Mouse (Mus musculus) kidney, postnatal 10 days (tissue): ENCODE results near the gene Pdlim5.

Source experiments
- DNase-seq: peaks from one replicate; pipeline ENCODE4 v3.0.0; 2021; ENCODE audit warnings: mixed read lengths

Pdlim5 gene

DNA sequence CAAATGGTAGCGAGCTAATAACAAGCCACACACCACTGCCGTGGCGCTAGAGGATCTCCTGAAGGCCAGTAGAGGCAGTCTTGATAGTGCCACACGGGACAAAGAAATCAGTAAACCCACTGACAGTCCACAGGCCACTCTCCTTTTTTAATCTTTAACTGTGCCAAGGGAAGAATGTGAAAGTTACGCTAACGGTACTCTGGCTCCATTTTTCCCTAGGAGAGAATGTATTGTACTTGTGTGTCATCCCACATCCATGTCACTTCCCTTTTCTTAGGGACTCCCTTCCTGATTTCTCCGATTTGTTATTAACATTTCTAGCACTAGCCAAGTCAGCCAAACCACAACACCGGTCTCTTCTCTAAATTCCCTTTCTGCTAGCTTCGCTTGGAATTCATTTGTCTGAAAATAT lies 1.5 kb downstream of the Pdlim5 start:
- DNase-seq, result peak; percentile 45

DNA sequence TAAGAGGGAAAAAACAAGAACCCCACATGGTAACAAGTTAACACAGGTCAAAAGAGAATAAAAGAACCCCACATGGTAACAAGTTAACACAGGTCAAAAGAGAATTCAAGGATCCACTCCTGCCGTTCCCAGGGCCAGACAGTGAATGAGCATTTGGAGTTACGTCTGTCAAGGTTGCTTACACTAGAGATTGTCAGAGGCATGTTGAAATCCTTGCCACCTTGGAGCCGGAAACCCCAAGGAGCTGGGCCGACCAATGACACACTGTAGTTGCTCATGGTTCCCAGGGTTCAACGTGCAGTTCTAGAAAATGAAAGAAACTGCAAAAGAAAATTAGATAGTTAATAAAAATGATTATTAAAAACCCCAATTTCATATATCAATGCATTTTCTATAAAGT lies 4.0 kb downstream of the Pdlim5 start:
- no peak for DNase-seq

DNA sequence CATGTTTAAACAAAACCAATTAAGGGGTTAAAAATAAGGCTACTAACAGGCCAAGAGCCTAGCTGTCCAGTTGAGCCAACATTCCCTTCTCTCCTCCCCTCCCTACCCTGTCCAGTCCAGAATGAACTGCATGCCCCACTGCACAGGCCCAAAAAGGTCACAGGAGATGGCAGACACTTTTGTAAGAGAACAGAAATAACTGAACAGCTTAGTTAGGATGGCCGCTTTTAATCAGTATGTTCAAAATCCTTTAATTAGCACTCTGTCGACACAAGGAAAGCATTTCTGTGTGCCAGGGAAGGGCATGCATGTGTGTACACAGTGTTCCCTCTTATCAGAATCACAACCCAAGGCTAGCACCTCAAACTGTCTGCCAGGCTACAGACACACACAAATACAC lies 5.2 kb downstream of the Pdlim5 start:
- DNase-seq, result peak; percentile 45

DNA sequence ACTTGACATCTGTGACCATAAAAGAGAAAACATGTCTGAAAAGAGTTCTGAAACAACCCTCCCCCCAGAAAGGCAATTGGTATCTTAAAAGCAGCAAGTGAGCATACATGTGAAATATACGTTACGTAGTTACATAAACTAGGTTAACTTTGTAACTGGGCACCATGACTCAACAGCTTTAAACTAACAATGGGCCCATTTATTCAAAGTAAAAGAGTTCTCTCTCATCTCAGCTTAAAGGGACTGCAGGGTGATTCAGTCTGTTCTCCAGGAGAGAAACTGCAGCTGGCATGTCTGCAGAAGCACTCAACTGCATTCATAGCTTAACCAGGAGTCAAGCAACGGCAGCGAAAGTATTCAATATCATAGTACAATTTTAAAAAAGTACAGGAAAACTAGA lies 7.3 kb downstream of the Pdlim5 start:
- DNase-seq, result no peak

DNA sequence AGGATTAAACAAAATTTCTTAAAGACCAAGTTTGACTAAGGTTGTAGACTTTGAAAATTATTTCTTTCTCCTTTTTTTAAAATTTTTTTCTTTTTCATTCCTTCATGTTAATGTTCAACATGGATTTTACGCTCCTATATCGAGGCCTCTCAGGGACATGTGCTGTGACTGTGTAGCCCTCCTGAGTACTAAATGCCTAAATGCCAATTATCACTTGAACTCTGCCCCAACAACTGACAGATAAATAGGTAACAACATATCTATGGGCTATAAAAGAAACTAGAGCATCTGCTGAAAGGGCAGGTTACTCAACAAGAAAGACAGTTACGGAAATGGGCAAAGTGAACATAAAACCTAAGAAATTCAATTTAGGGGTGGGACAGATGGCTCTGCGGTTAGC lies 9.0 kb downstream of the Pdlim5 start:
- DNase-seq, result no peak

DNA sequence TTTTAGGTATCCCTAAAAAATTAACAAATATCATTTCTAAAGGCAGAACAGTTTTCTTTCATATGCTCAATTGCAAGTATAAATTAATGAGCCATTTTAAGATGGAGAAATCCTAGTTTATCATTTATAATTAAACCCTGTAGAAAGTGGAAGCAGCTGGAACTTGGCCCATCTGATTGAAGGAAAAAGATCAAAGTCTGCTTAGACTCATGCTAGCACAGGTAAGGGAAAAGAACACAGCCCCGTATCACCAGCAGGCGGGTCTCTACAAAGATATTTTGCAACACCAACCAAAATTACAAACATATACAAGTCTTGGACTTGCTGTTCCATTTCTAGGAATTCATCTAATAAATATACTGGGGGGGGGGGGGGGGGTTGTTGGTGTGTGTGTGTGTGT lies 9.8 kb downstream of the Pdlim5 start:
- DNase-seq, result peak; percentile 44

DNA sequence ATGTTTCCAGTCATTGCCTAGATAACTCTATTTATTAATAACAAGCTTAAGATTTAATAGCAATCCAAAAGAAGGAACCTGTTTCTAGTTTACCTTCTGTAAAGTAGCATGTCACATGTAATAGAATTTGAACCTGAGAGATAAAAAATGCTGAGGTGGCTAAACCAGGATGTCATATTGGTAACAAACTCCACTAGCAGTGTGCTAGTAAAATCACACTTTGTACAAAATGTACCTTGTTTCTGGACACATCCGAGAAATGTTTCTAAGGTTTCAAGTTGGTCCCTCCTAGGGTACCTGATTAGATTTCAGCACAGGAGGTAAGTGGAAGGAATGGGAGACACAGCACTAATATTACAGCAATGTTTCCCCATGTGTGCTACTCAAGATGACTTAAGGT lies 18.9 kb downstream of the Pdlim5 start:
- DNase-seq, result no peak

DNA sequence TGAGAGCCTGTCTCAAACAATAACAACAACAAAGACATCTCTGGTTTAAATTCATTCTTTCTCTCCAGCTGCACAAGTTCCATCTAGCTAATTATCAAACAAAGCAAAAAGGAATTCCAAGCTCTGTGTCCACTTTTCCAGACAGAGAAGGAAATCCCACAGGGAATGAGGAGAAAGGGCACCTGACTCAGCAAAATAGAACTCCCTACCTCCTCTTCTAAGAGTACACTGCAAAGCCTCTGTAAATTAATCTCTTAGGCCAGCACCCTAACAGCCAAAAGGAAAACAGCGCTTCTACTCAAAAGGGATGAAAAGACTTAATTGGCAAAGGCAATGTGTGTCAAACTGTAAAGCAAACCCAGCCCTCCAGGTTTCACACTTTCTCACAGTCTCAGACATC lies 20.4 kb downstream of the Pdlim5 start:
- DNase-seq, result no peak

DNA sequence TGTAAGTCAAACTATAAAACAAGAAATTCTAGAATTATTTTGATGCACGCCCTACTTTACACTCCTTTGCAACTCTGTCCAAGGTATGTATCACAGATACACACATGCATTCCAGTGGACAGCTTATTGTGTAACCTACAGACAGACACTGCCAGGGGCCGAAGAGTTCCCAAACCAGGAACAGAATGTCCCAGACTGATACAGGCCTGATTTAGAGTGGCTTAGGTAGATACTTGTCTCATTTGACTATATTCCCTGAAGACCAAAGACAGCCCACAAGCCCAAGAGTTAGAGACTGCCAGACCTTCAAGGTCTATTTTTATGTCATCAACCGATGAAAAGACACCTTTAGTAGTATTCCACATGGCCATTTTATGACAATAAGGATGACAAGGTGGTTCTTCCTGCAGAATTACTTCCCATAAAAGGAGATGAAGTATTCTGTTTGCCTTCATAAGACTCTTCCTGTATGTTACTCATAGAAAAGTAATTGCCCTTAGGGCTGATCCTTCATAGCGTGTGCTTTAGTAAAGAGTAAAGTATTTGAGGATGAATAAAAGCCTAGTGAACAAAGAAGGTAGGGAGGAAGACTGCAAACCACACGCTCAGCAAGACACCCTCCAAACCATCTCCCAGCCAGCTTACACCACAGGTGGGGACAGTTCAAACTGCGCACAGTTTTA lies 22.9 kb downstream of the Pdlim5 start:
- no peak for DNase-seq

DNA sequence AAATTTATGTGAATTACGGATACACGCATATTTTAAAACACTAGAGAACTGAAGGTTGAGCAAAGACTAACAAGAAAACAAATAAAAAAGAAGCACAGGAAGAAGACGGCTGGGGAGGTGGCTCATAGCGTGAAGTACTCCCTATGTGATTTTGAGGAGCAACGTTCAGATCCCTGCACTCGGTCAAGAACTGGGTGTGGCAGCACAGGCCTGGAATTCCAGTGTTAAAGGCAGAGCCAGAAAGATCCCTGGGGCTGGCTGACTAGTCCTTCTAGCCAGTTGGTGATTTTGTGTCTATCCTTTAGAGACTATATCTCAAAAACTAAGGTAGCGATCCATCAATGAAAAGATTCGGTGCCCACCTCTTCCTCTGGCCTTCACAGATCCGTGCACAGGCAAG lies 27.1 kb downstream of the Pdlim5 start:
- DNase-seq, result no peak

DNA sequence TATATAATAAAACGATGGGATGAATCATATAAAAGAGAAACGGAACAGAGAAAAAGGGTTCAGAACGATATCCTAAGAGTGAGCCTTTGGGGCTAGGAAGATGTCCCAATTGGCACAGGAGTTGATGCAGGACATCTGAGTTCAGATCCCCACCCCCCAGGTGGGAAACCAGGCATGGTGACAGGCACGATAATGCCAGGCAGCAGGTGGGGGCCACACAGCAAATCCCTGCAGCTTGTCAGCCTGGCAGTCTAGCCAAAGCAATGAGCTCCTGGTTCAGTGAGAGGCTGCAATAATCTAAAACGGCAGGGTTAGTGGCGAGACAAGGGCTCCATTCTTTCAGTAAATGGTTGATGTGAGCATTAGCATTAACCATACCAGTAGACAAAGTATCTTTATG lies 33.4 kb downstream of the Pdlim5 start:
- no peak for DNase-seq

DNA sequence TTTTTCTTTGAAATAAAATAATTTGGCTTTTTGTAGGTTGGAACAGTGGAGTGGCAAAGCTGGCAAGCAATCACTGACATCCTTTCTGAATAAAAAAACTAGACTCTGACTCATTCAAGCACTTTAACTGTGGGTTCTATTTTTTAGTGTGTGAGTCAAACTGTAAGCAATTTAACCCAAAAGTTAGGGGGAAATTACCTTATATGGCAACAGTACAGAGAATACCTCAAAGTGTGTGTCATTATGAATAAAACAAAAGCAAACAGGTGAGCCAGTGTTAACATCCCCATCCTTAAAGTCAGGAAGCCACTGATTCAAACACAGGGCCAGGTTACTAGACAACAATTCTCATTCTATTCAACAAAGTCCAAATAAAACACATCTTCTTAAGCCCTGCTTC lies 36.5 kb downstream of the Pdlim5 start:
- no peak for DNase-seq

DNA sequence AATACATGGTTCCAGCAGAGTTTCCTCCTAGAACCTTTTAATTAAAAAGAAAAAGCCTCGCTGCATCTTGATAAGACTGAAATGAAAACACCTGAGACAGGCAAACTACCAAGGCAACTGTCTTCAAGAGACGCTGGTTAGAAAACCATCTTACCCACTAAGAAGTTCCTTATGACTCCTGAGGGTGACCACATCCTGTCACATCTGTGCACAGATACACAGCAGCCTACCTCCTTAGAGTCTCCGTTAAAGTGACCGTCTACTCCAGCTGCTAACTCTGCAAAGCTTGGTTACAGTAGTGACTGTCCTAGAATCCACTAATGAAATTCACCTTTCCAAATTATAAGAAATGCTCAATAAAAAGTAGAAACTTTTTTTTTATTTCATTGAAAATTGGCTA lies 38.8 kb downstream of the Pdlim5 start:
- DNase-seq, result no peak

DNA sequence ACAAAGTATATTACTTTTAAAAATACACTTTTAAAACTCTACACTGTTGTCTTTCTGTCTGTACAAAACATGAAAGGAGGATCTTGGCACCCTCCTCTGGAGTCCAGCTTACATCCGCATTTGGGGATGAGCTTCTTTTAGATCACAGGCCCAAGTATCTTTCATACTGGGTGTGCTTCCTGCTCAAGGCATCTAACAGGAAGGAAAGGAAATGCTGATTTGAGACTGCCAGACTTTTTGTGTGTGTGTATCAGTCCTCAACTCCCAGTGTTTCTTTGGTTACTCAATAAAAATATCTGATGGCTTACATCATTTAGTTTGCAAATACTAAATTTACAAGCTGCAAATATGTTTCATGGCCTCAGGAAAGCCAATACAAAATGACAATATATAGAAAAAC lies 42.3 kb downstream of the Pdlim5 start:
- DNase-seq, result no peak

DNA sequence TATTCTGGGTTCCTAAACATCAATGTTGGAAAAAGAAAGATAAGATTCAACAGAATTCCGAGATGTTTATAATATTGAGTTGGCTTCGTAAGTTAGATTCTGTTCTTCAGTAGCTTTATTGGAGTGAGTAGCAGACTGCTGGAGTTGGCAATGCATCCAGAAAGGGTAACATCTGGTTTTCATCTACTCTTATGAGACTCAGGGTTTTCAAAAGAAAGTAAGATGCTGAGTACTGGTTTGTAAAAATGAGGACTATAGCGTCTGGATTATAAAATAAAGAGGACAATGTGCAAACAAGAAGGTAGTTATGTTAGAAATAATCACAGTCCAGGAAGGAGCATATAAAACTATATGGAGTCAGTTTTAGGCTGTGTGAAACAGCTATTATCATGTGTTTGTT lies 45.0 kb downstream of the Pdlim5 start:
- DNase-seq, result no peak

DNA sequence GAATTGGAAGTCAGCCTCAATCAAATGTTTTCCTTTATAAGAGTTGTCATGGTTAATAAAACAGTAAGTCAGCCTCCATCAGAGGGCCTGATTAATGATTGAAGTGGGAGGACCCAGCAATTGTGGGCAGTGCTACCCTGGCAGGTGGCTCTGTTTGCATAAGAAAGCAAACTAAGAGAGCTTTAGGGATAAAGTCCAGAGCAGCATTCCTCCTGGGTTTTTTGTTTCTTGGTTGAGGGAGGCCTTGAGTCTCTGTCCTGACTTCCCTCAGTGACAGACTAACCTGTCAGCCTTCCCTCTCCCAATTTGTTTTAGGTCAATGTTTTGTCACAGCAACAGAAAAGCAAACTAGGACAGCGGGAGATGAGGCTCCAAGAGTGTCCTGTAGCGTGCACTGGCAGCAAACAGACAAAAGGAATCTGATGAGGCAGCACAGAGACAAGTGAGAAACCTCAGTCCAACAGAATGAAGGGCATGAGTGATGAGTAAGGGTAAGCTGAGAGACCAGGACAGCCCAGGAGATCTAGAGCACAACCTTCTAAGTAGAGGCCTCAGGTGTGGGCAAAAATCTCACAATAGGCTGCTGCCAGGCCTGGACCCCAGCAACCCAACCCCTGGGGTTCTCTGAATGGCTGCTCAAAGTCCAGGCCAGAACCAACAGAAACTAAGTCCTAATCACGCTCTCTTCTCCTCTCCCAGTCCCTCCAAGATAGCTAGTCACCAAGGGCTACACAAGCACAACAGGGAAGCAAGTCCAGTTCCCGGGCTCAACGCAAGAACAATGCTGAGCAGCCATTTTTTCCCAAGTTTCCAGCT lies 46.5 kb downstream of the Pdlim5 start:
- DNase-seq, result peak; percentile 33

DNA sequence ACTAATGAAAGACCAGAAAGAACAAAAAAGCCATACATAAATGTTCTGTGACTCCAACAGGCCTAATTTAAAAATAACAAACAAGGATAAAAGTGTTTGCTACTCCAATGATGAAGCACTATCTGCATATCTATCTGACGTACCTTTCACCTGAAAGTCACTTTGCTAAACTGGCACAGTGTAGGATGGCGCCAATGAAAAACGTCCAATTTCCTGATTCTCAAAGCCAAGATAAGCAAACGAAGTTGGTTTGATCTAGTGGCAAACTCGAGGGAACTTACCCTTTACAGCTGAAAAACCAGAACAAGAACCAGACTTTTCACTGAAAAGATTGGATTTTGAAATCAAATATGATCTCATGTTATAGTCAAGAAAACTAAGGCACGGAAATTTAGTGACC lies 49.2 kb downstream of the Pdlim5 start:
- DNase-seq, result no peak

DNA sequence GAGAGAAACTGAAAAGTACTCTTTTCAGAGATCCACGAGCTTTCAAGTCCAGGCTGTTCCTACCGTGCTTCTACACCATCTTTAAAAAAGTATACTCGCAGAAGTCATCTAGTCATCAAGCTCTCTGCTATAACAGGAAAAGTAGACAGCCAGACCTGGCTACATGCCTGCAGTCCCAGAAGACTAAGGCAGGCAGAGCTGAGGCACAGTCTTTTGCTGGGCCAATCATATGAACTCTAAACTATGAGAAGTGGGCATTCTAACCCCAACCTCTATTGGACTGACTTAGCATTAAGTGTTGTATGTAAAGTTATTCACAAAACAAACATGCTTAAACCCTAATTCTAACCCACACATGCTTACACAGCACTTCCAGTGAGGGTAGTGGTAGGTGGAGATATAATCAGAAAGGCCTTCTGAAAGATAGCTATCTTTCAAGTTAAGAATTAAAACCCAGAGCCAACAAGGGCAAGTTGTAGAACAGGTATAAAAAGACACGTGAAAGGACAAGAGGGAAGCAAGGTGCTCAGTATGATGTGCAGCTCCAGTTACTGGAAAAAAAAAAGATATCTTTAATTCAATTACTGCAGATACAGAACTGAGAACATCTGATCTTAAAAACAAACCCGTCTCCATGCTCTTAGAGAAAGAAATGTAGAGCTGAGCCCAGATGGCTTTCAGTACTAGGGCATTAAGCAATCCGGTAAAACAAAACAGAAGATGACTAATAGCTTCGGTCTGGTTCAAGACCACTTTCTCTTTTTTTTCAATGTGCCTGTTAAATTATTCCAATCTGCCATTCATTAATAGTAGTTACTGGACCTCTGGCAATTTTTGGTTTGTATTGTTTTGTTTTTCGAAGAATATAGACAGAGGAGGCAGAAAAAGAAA lies 50.0 kb downstream of the Pdlim5 start:
- peak; percentile 21 for DNase-seq

DNA sequence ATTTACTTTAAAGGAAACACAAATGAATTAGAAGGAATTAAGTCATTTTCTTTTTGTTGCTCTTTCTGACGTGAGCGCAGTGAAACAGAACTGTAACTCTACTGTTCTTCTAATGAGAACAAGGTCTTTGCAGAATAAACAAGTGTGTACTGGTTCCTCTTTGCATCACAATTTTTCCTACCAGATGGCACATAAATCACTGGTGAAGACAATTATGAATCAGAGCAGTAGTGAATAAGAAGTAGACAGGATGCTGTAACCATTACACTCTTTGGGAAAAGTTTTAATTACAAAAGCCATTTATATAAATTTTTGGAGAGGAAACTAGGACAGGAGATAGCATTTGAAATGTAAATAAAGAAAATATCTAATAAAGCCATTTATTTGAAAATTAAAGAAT lies 51.7 kb downstream of the Pdlim5 start:
- DNase-seq, result no peak

DNA sequence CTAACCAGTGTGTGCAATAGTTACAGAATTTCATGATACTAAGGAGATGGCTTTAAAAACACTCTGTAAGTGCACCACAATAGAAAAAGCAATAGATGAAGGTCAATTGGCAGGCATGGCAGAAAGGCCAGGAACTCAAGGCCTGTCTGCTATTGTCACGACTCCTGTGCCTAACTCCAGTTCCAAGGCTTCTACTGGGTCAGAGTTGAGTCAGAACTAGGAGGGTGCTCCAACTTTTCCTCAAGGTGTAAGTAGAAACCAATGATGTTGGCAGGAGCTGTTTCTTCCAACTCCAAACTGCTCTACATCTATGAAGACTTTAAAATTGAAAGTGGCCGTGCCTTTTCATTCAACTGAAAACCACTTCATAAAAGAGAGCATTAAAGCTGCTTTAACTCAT lies 54.8 kb downstream of the Pdlim5 start:
- no peak for DNase-seq

DNA sequence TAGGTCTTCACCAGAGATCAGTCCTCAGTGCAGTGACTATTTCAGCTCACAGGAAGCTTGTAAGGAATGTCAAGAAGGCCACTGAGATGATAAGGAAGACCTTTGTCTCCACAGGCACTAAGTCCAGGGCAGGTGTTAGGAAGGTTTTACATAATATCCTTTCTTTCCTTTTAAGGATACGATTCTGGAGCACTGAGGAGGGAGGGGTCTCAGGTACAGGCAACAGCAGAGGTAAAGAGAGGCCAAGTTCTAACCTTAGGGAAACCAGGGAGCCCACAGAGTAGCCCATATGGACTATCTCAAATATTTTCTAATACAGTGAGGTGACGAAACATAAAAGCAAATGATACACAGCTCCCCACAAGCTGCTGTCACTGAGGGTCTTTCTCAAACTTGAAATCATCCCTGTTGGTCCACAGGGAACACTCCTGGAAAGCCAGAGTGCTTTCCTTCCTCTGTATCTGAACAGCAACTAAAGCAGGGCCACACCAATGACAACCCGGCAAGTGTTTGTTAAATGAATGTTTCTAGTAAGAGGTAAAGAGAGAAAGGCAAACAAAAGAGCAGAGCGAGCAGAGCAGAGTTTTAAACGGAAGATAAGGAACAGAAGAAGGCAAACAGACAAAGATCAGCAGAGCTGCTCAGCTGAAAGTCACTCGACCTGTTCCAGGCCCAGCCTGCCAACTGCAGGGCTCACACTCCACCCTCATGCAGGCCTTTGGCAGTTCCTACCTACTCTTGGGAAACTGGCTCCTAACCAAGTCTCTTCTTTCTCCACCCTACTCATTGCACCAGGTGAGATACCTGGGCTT lies 55.9 kb downstream of the Pdlim5 start:
- peak; percentile 13 for DNase-seq

DNA sequence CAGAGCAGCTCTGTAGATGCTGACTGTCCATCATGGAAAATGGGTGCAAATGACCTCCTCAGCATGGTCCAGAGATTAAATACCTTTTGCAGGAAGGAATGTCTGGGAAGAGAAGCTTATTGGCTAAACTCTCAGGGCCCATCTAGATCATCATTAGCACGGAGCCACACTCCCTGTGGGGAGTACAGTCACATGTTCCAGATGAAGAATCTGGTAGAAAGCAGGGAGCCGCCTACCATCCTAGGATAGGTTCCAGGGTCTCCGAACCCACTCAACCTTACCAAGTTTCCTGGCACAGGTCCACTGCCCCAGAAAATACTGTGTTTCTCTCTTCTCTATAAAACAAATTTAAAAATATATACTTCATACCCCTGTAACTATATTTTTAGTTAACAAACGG lies 57.4 kb downstream of the Pdlim5 start:
- no peak for DNase-seq

DNA sequence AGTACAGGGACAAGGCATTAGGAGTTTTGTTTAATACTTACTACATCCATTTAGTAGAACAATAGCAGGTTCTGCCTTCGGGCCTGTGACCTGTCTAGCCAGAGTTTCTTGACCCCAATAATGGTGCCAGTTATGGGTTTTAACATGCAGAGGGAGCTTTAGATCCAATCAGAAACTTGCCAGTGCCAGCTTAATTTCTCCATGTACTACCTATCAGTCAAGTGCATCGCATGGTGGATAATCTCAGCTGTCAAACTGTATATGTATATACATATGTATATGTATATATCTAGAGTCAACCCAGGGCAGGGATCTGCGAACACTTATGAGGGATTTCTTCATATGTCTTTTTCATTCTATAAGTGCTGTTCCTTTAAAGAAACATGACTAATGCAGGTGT lies 61.0 kb downstream of the Pdlim5 start:
- DNase-seq, result no peak
